Mouse (Mus musculus): Measurements from ENCODE around the gene Platr17. TPM values are rescaled to one million over a fixed set of nuclear protein-coding genes. Genes with fewer than 3 reads are reported as not detected.

The Platr17 gene
- polyA plus RNA-seq, 1 experiment from 2014 or later = not detected

GRCm38 (mm10) chr17:33916294-33916693 is 11.4 kb downstream of the Platr17 start:
- Histone ChIP-seq H3K4me2 (replicated peaks; ENCODE audit: low read depth, low read length) (peak overlapping the region; percentile 57), H3K27ac (ENCODE audit: low read depth, low read length) (peak overlapping the region; percentile 86), H3K27me3 (ENCODE audit: control insufficient read depth, insufficient read depth, low read length) (no peaks in the 10 kb centered on the region), H3K4me3 (ENCODE audit: low read length) (peak overlapping the region; percentile 61), H3K9ac (ENCODE audit: low read depth, low read length) (peak overlapping the region; percentile 65), H3K4me1 (ENCODE audit: control insufficient read depth, insufficient read depth, low read length) (peaks cover 20% of the 10 kb centered on the region; the same call in 1 of the 2 replicates), H3K9me3 (ENCODE audit: control insufficient read depth, low read length) (no peaks in the 10 kb centered on the region), H3K36me3 (ENCODE audit: control insufficient read depth, insufficient read depth, low read length) (peaks cover 35% of the 10 kb centered on the region)
- ATAC-seq (ENCODE audit: low FRiP score, low TSS enrichment) = peak; percentile 7
- 1% methylated on average over 13 of the region's 20 CpGs for WGBS

GRCm38 (mm10) chr17:33916847-33917655 is 12.1 kb downstream of the Platr17 start:
- ATAC-seq (ENCODE audit: low FRiP score, low TSS enrichment) = no peak
- Histone ChIP-seq H3K27me3 (ENCODE audit: control insufficient read depth, insufficient read depth, low read length) (no peaks in the 10 kb centered on the region), H3K4me2 (replicated peaks; ENCODE audit: low read depth, low read length) (peak overlapping the region; percentile 57), H3K9me3 (ENCODE audit: control insufficient read depth, low read length) (no peaks in the 10 kb centered on the region), H3K36me3 (ENCODE audit: control insufficient read depth, insufficient read depth, low read length) (peaks cover 27% of the 10 kb centered on the region), H3K9ac (ENCODE audit: low read depth, low read length) (peak overlapping the region; percentile 65; the same call in 1 of the 2 replicates), H3K4me3 (ENCODE audit: low read length) (peak overlapping the region; percentile 61), H3K4me1 (ENCODE audit: control insufficient read depth, insufficient read depth, low read length) (peaks cover 14% of the 10 kb centered on the region; the same call in 1 of the 2 replicates), H3K27ac (ENCODE audit: low read depth, low read length) (no peak overlapping the region)
- WGBS = 79% methylated on average over 31 of the region's 31 CpGs

- peaks cover 12% of the 10 kb centered on the region; the same call in 1 of the 2 replicates for H3K4me1 ChIP-seq (ENCODE audit: control insufficient read depth, insufficient read depth, low read length)
- H3K27me3 ChIP-seq (ENCODE audit: control insufficient read depth, insufficient read depth, low read length) = no peaks in the 10 kb centered on the region
- no peak for ATAC-seq (ENCODE audit: low FRiP score, low TSS enrichment)
- H3K36me3 ChIP-seq (ENCODE audit: control insufficient read depth, insufficient read depth, low read length) = peaks cover 21% of the 10 kb centered on the region
- 87% methylated on average over 18 of the region's 18 CpGs for WGBS
- H3K27ac ChIP-seq (ENCODE audit: low read depth, low read length) = no peak overlapping the region
- H3K9me3 ChIP-seq (ENCODE audit: control insufficient read depth, low read length) = no peaks in the 10 kb centered on the region
- H3K4me2 ChIP-seq (replicated peaks; ENCODE audit: low read depth, low read length) = no peak overlapping the region
- no peak overlapping the region for H3K9ac ChIP-seq (ENCODE audit: low read depth, low read length)
- no peak overlapping the region; the same call in 1 of the 2 replicates for H3K4me3 ChIP-seq (ENCODE audit: low read length)
Measured at GRCm38 (mm10) chr17:33917656-33918292, 12.8 kb downstream of the Platr17 start.

GRCm38 (mm10) chr17:33918293-33919203 is 13.6 kb downstream of the Platr17 start:
- Histone ChIP-seq H3K4me2 (replicated peaks; ENCODE audit: low read depth, low read length) (peak overlapping the region; percentile 98), H3K9ac (ENCODE audit: low read depth, low read length) (peak overlapping the region; percentile 72; the same call in 1 of the 2 replicates), H3K36me3 (ENCODE audit: control insufficient read depth, insufficient read depth, low read length) (peaks cover 15% of the 10 kb centered on the region), H3K27ac (ENCODE audit: low read depth, low read length) (no peak overlapping the region), H3K4me3 (ENCODE audit: low read length) (peak overlapping the region; percentile 62; the same call in 1 of the 2 replicates), H3K9me3 (ENCODE audit: control insufficient read depth, low read length) (no peaks in the 10 kb centered on the region), H3K27me3 (ENCODE audit: control insufficient read depth, insufficient read depth, low read length) (no peaks in the 10 kb centered on the region), H3K4me1 (ENCODE audit: control insufficient read depth, insufficient read depth, low read length) (peaks cover 12% of the 10 kb centered on the region; the same call in 1 of the 2 replicates)
- WGBS = 65% methylated on average over 37 of the region's 37 CpGs
- ATAC-seq (ENCODE audit: low FRiP score, low TSS enrichment) = no peak

- 0 out of 2 replicates have a peak, but pooled peaks have one; percentile 1 for ATAC-seq (ENCODE audit: low FRiP score, low TSS enrichment)
- H3K36me3 ChIP-seq (ENCODE audit: control insufficient read depth, insufficient read depth, low read length) = peaks cover 5% of the 10 kb centered on the region; the same call in 1 of the 2 replicates
- H3K9me3 ChIP-seq (ENCODE audit: control insufficient read depth, low read length) = no peaks in the 10 kb centered on the region
Measured at GRCm38 (mm10) chr17:33919351-33920281, 14.7 kb downstream of the Platr17 start.

GRCm38 (mm10) chr17:33920282-33921097 is 15.6 kb downstream of the Platr17 start:
- peak overlapping the region; percentile 62 for H3K4me3 ChIP-seq (ENCODE audit: low read length)
- H3K4me2 ChIP-seq (replicated peaks; ENCODE audit: low read depth, low read length) = peak overlapping the region; percentile 98
- H3K9ac ChIP-seq (ENCODE audit: low read depth, low read length) = peak overlapping the region; percentile 72
- no peaks in the 10 kb centered on the region for H3K9me3 ChIP-seq (ENCODE audit: control insufficient read depth, low read length)
- peak; percentile 64 for ATAC-seq (ENCODE audit: low FRiP score, low TSS enrichment)
- H3K27ac ChIP-seq (ENCODE audit: low read depth, low read length) = peak overlapping the region; percentile 33
- no peaks in the 10 kb centered on the region; the same call in 1 of the 2 replicates for H3K36me3 ChIP-seq (ENCODE audit: control insufficient read depth, insufficient read depth, low read length)
- H3K27me3 ChIP-seq (ENCODE audit: control insufficient read depth, insufficient read depth, low read length) = no peaks in the 10 kb centered on the region
- WGBS = under 1% methylated on average over 36 of the region's 36 CpGs
- H3K4me1 ChIP-seq (ENCODE audit: control insufficient read depth, insufficient read depth, low read length) = peaks cover 9% of the 10 kb centered on the region; the same call in 1 of the 2 replicates

More at GRCm38 (mm10) chr17:33919351-33920281, 14.7 kb downstream of the Platr17 start:
- Histone ChIP-seq H3K27me3 (ENCODE audit: control insufficient read depth, insufficient read depth, low read length) (no peaks in the 10 kb centered on the region), H3K9ac (ENCODE audit: low read depth, low read length) (peak overlapping the region; percentile 72), H3K4me1 (ENCODE audit: control insufficient read depth, insufficient read depth, low read length) (peaks cover 12% of the 10 kb centered on the region; the same call in 1 of the 2 replicates), H3K27ac (ENCODE audit: low read depth, low read length) (peak overlapping the region; percentile 33), H3K4me3 (ENCODE audit: low read length) (peak overlapping the region; percentile 62), H3K4me2 (replicated peaks; ENCODE audit: low read depth, low read length) (peak overlapping the region; percentile 98)
- WGBS = under 1% methylated on average over 46 of the region's 52 CpGs

- Histone ChIP-seq H3K4me2 (replicated peaks; ENCODE audit: low read depth, low read length) (no peak overlapping the region), H3K4me3 (ENCODE audit: low read length) (no peak overlapping the region), H3K4me1 (ENCODE audit: control insufficient read depth, insufficient read depth, low read length) (peaks cover 9% of the 10 kb centered on the region; the same call in 1 of the 2 replicates), H3K9ac (ENCODE audit: low read depth, low read length) (no peak overlapping the region), H3K36me3 (ENCODE audit: control insufficient read depth, insufficient read depth, low read length) (no peaks in the 10 kb centered on the region; the same call in 1 of the 2 replicates), H3K27ac (ENCODE audit: low read depth, low read length) (no peak overlapping the region), H3K27me3 (ENCODE audit: control insufficient read depth, insufficient read depth, low read length) (no peaks in the 10 kb centered on the region), H3K9me3 (ENCODE audit: control insufficient read depth, low read length) (no peaks in the 10 kb centered on the region)
- 86% methylated on average over 7 of the region's 7 CpGs for WGBS
- no peak for ATAC-seq (ENCODE audit: low FRiP score, low TSS enrichment)
Measured at GRCm38 (mm10) chr17:33921361-33921760, 16.4 kb downstream of the Platr17 start.

Measured in kidney, embryonic 14.5 days (tissue).